ENCODE assay signal across 16 mouse cellular contexts in the genomic region with DNA sequence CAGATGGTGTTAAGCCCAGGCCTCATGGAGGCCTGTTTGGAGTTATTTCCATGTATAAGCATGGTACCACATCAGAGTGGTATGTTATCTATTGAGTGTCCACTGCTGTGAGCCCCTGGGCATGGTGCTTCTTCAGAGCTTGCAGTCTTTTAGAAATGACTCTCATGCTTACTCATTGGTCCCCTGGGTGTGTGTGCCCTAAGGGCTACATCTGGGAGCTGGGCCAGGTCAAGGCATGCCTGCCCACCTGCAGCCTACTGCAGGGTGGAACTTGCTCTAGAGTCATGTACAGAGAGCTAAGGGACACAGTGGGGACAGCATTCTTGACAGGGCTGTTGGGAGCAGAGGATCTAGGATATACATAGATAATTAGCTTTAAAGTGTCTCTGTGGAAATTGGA.
"Had no signal": no experiment of that assay in that cellular context is flagged by ENCODE, and none has a peak within 500 bp of the region (broad histone marks: within the 10 kb centered on the region; RNA-seq: fewer than 3 reads in every experiment).

No protein-coding gene starts in this region.

- H3K36me3 ChIP-seq: lung, embryonic 15.5 days; midbrain, embryonic 13.5 days; midbrain, embryonic 15.5 days; neural tube, embryonic 12.5 days; stomach, embryonic 15.5 days had no signal

- H3K9me3 ChIP-seq: lung, embryonic 15.5 days; midbrain, embryonic 13.5 days; midbrain, embryonic 15.5 days; neural tube, embryonic 12.5 days; stomach, embryonic 15.5 days had no signal

- H3K4me3 ChIP-seq: lung, embryonic 15.5 days; midbrain, embryonic 13.5 days; midbrain, embryonic 15.5 days; neural tube, embryonic 12.5 days; stomach, embryonic 15.5 days had no signal

- H3K4me1 ChIP-seq: lung, embryonic 15.5 days; midbrain, embryonic 13.5 days; midbrain, embryonic 15.5 days; neural tube, embryonic 12.5 days; stomach, embryonic 15.5 days had no signal

- H3K27me3 ChIP-seq: lung, embryonic 15.5 days; midbrain, embryonic 13.5 days; midbrain, embryonic 15.5 days; neural tube, embryonic 12.5 days; stomach, embryonic 15.5 days had no signal

- H3K27ac ChIP-seq: lung, embryonic 15.5 days; macrophage; midbrain, embryonic 13.5 days; midbrain, embryonic 15.5 days; neural tube, embryonic 12.5 days; stomach, embryonic 15.5 days; stomach, postnatal 0 days had no signal

- DNase-seq: lung, adult 2 months; lung, postnatal 14 days; lung, postnatal 36 days; right cerebral cortex, postnatal 14 days; thymus, adult 2 months; thymus, postnatal 25 days; thymus, postnatal 4 days had no signal

- ATAC-seq: lung, postnatal 0 days; midbrain, embryonic 13.5 days; midbrain, embryonic 15.5 days had no signal

- H3K4me2 ChIP-seq: lung, embryonic 15.5 days; midbrain, embryonic 11.5 days; midbrain, embryonic 13.5 days; midbrain, embryonic 15.5 days; neural tube, embryonic 12.5 days; stomach, embryonic 15.5 days had no signal

- H3K9ac ChIP-seq: lung, embryonic 15.5 days; midbrain, embryonic 13.5 days; midbrain, embryonic 15.5 days; neural tube, embryonic 12.5 days; stomach, embryonic 15.5 days had no signal
